Mouse (Mus musculus) liver, adult 2 months (tissue): ENCODE results near the gene Tiam2. TPM values are rescaled to one million over a fixed set of nuclear protein-coding genes. Genes with fewer than 3 reads are reported as not detected.

ENCODE experiments used
- DNase-seq: peaks from one replicate; pipeline ENCODE4 v3.0.0-alpha.2; 2011; ENCODE audit warnings: low read depth, low spot score; ENCODE audit errors: extremely low read depth
- H3K27ac ChIP-seq: fragments of 200-500 bp; replicated peaks from 2 replicates; pipeline ENCODE4 v1.5.1; 2012; ENCODE audit warnings: low read depth, mild to moderate bottlenecking, control low read depth, inconsistent platforms, low read length; ENCODE audit not compliant: insufficient read depth
- H3K27me3 ChIP-seq: fragments of 200-500 bp; 2 replicates; pipeline ENCODE4 v1.6.1; 2012; ENCODE audit warnings: mild to moderate bottlenecking, moderate library complexity, low read length, inconsistent platforms; ENCODE audit not compliant: control insufficient read depth, insufficient read depth
- H3K36me3 ChIP-seq: fragments of 200-500 bp; 2 replicates; pipeline ENCODE4 v1.6.1; 2012; ENCODE audit warnings: low read length, inconsistent platforms; ENCODE audit not compliant: control insufficient read depth, insufficient read depth
- H3K4me1 ChIP-seq: fragments of 200-500 bp; 2 replicates; pipeline ENCODE4 v1.6.1; 2011; ENCODE audit warnings: low read length; ENCODE audit not compliant: control insufficient read depth, insufficient read depth
- H3K4me3 ChIP-seq: fragments of 200-500 bp; 2 replicates; pipeline ENCODE4 v1.5.1; 2011; ENCODE audit warnings: low read depth, mild to moderate bottlenecking, control low read depth, low read length, moderate library complexity; ENCODE audit not compliant: insufficient read depth
- H3K79me2 ChIP-seq: fragments of 200-500 bp; 2 replicates; pipeline ENCODE4 v1.6.1; 2012; ENCODE audit warnings: inconsistent platforms, mild to moderate bottlenecking, low read length, moderate library complexity; ENCODE audit not compliant: control insufficient read depth, insufficient read depth
- H3K9ac ChIP-seq: fragments of 200-500 bp; 2 replicates; pipeline ENCODE4 v1.6.1; 2012; ENCODE audit warnings: low read depth, mild to moderate bottlenecking, control low read depth, inconsistent platforms, low read length
- CTCF ChIP-seq: fragments of 200-500 bp; IDR thresholded peaks from 2 replicates; pipeline ENCODE4 v1.5.1; 2011; ENCODE audit warnings: low read depth, low read length, control low read depth
- POLR2A ChIP-seq: fragments of 200-500 bp; IDR thresholded peaks from 2 replicates; pipeline ENCODE4 v1.6.1; 2011; ENCODE audit warnings: low read length, control low read depth; ENCODE audit not compliant: insufficient read depth; ENCODE audit errors: extremely low read depth
- WGBS: fragments of 180-500 bp; shearing (Covaris S2); methylation state at CpG from one replicate; pipeline ENCODE4 v1.1.7; 2018; 5-methylcytosine and 5-hydroxymethylcytosine counted together
- polyA plus RNA-seq: library from polyadenylated mRNA; depleted of rRNA; stranded (reverse); fragments of >200 nt; gene quantifications from 2 replicates; pipeline ENCODE4 v1.2.3, GENCODE M21; 2012
- total RNA-seq: library from RNA; depleted of rRNA; stranded (reverse); fragments of >200 nt; gene quantifications from 2 replicates; pipeline ENCODE4 v1.2.3, GENCODE M21; 2014

The Tiam2 gene
- total and polyA plus RNA-seq, 2 experiments, result 2.9 to 5.2 TPM

GRCm38 (mm10) chr17:3485851-3486250 is 159.5 kb downstream of the Tiam2 start:
- Histone ChIP-seq H3K36me3 (no peaks in the 10 kb centered on the region), H3K27me3 (no peaks in the 10 kb centered on the region), H3K9ac (no peak overlapping the region), H3K79me2 (no peaks in the 10 kb centered on the region), H3K27ac (no peak overlapping the region), H3K4me3 (no peak overlapping the region), H3K4me1 (peaks cover 7% of the 10 kb centered on the region)
- no peak for DNase-seq
- no peak for TF ChIP-seq CTCF
- no peak for TF ChIP-seq POLR2A
- 93% methylated on average over 7 of the region's 7 CpGs for WGBS

GRCm38 (mm10) chr17:3487211-3487610 is 160.8 kb downstream of the Tiam2 start:
- Histone ChIP-seq H3K27ac (peak overlapping the region; percentile 86), H3K36me3 (no peaks in the 10 kb centered on the region), H3K9ac (no peak overlapping the region), H3K27me3 (no peaks in the 10 kb centered on the region), H3K4me3 (no peak overlapping the region), H3K4me1 (peaks cover 8% of the 10 kb centered on the region), H3K79me2 (no peaks in the 10 kb centered on the region)
- WGBS, result 36% methylated on average over 4 of the region's 4 CpGs
- peak; percentile 63 for DNase-seq
- TF ChIP-seq POLR2A (no peak), CTCF (no peak)

- Histone ChIP-seq H3K4me3 (peak overlapping the region; percentile 34), H3K9ac (peak overlapping the region; percentile 80), H3K4me1 (peaks cover 8% of the 10 kb centered on the region), H3K36me3 (no peaks in the 10 kb centered on the region), H3K79me2 (no peaks in the 10 kb centered on the region), H3K27me3 (no peaks in the 10 kb centered on the region), H3K27ac (peak overlapping the region; percentile 99)
- WGBS, result 45% methylated on average over 12 of the region's 12 CpGs
- TF ChIP-seq CTCF, result no peak
- no peak for TF ChIP-seq POLR2A
- DNase-seq, result peak; percentile 96
Measured at GRCm38 (mm10) chr17:3487721-3488601, 161.6 kb downstream of the Tiam2 start.

- Histone ChIP-seq H3K9ac (no peak overlapping the region), H3K27ac (peak overlapping the region; percentile 46; the same call in 1 of the 2 replicates), H3K4me1 (peaks cover 18% of the 10 kb centered on the region), H3K79me2 (no peaks in the 10 kb centered on the region), H3K36me3 (no peaks in the 10 kb centered on the region), H3K4me3 (no peak overlapping the region), H3K27me3 (no peaks in the 10 kb centered on the region)
- DNase-seq, result peak; percentile 60
- 79% methylated on average over 11 of the region's 11 CpGs for WGBS
- TF ChIP-seq POLR2A (no peak), CTCF (no peak)
Measured at GRCm38 (mm10) chr17:3490216-3490895, 164.0 kb downstream of the Tiam2 start.

- H3K27me3 ChIP-seq, result no peaks in the 10 kb centered on the region
- H3K9ac ChIP-seq, result no peak overlapping the region
- no peaks in the 10 kb centered on the region for H3K79me2 ChIP-seq
- no peaks in the 10 kb centered on the region for H3K36me3 ChIP-seq
- H3K4me3 ChIP-seq, result no peak overlapping the region
- WGBS, result 45% methylated on average over 5 of the region's 5 CpGs
- DNase-seq, result peak; percentile 66
- peaks cover 23% of the 10 kb centered on the region for H3K4me1 ChIP-seq
- TF ChIP-seq CTCF (no peak), POLR2A (no peak)
- peak overlapping the region; percentile 0; the same call in 1 of the 2 replicates for H3K27ac ChIP-seq
Measured at GRCm38 (mm10) chr17:3491065-3491464, 164.7 kb downstream of the Tiam2 start.
